In the genomic region with DNA sequence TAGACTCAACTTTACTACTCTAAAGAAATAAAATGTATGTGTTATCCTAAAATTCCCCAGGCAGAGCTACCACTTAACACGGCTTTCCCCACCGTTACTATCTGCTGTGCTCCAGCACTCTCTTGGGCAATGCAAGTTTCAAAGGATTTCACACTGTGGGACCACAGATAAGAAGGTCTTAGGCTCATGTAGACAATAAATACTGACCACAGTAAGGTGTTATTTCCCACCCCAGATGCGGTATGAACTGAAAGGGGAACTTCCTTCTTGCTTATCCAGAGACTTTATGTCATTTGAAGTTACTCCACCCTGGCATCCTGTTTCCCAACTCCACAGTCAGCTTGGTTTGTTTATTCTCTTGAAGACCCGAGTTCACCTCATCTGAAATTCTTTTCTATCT, we compare ENCODE assay signal across 30 mouse cellular contexts.
DNase-seq lines count a peak whose midpoint lies in the region; ATAC-seq and TF ChIP-seq lines count a peak whose summit lies in the region.
"Had no signal": no experiment of that assay in that cellular context is flagged by ENCODE, and none has a peak within 500 bp of the region (broad histone marks: within the 10 kb centered on the region; RNA-seq: fewer than 3 reads in every experiment).

No protein-coding gene starts in this region.

- H3K4me2 ChIP-seq in liver, embryonic 11.5 days, result 0 out of 2 replicates have a peak overlapping the region, but pooled peaks have one; percentile 15
- no peak overlapping the region for H3K4me2 ChIP-seq in liver, embryonic 16.5 days (ENCODE audit: low read depth, low read length)
- no peak overlapping the region for H3K4me2 ChIP-seq in hindbrain, postnatal 0 days (ENCODE audit: low read depth, low read length)
- H3K4me2 ChIP-seq: forebrain, embryonic 13.5 days; heart, embryonic 13.5 days; intestine, embryonic 15.5 days; limb, embryonic 12.5 days; neural tube, embryonic 12.5 days had no signal

- no peak overlapping the region for H3K9ac ChIP-seq in liver, embryonic 11.5 days (ENCODE audit: low read depth, low read length)
- H3K9ac ChIP-seq in liver, embryonic 16.5 days (ENCODE audit: low read depth, low read length), result no peak overlapping the region
- no peak overlapping the region for H3K9ac ChIP-seq in hindbrain, postnatal 0 days (replicated peaks; ENCODE audit: low read length)
- H3K9ac ChIP-seq: forebrain, embryonic 13.5 days; heart, embryonic 13.5 days; intestine, embryonic 15.5 days; limb, embryonic 12.5 days; neural tube, embryonic 12.5 days had no signal

- peak; percentile 90 for ATAC-seq in liver, embryonic 11.5 days (replicated peaks; ENCODE audit: low FRiP score)
- ATAC-seq in liver, embryonic 16.5 days (ENCODE audit: low read depth), result peak; percentile 59
- ATAC-seq in monocyte, adult 5-6 weeks (replicated peaks; ENCODE audit: insufficient number of reproducible peaks, low FRiP score, low TSS enrichment, poor library complexity, severe bottlenecking), result 0 out of 2 replicates have a peak, but pooled peaks have one; percentile 40
- ATAC-seq in hindbrain, postnatal 0 days, result no peak
- ATAC-seq: forebrain, embryonic 13.5 days; hindbrain, embryonic 16.5 days; intestine, embryonic 15.5 days; lung, postnatal 0 days; midbrain, embryonic 16.5 days had no signal

- 29% methylated on average over 4 of the region's 4 CpGs for WGBS in liver, embryonic 11.5 days
- WGBS in liver, embryonic 16.5 days (ENCODE audit: insufficient replicate concordance), result 7% methylated on average over 4 of the region's 4 CpGs
- WGBS in hindbrain, postnatal 0 days, result 79% methylated on average over 4 of the region's 4 CpGs
- WGBS in cerebellum, adult 2 months, result 86% methylated on average over 4 of the region's 4 CpGs

- H3K27me3 ChIP-seq in liver, embryonic 11.5 days (replicated peaks; ENCODE audit: control insufficient read depth, insufficient read depth, low read length), result no peaks in the 10 kb centered on the region
- no peaks in the 10 kb centered on the region for H3K27me3 ChIP-seq in liver, embryonic 16.5 days (ENCODE audit: control insufficient read depth, insufficient read depth, low read depth, low read length)
- H3K27me3 ChIP-seq in hindbrain, postnatal 0 days (ENCODE audit: insufficient read depth, low read length), result no peaks in the 10 kb centered on the region
- H3K27me3 ChIP-seq in cerebellum, adult 2 months (ENCODE audit: control insufficient read depth, insufficient read depth, low read length), result no peaks in the 10 kb centered on the region
- H3K27me3 ChIP-seq: CH12.LX; heart, embryonic 13.5 days; intestine, embryonic 15.5 days; limb, embryonic 12.5 days; neural tube, embryonic 12.5 days had no signal

- no peak overlapping the region for H3K27ac ChIP-seq in liver, embryonic 11.5 days (ENCODE audit: low read depth, low read length)
- H3K27ac ChIP-seq in liver, embryonic 16.5 days (ENCODE audit: low read length), result no peak overlapping the region
- H3K27ac ChIP-seq in hindbrain, postnatal 0 days, result no peak overlapping the region
- H3K27ac ChIP-seq in cerebellum, adult 2 months (ENCODE audit: insufficient read depth, low read length), result no peak overlapping the region
- H3K27ac ChIP-seq: forebrain, embryonic 13.5 days; heart, embryonic 13.5 days; hindbrain, embryonic 10.5 days; intestine, embryonic 15.5 days; kidney, postnatal 0 days; limb, embryonic 12.5 days; midbrain, embryonic 10.5 days; neural tube, embryonic 12.5 days had no signal

- H3K4me1 ChIP-seq in liver, embryonic 11.5 days (replicated peaks; ENCODE audit: control insufficient read depth, insufficient read depth, low read length), result peaks cover 16% of the 10 kb centered on the region
- H3K4me1 ChIP-seq in liver, embryonic 16.5 days (ENCODE audit: control insufficient read depth, low read depth, low read length), result peaks cover 9% of the 10 kb centered on the region; the same call in 1 of the 2 replicates
- no peaks in the 10 kb centered on the region; the same call in 1 of the 2 replicates for H3K4me1 ChIP-seq in hindbrain, postnatal 0 days (ENCODE audit: insufficient read depth, low read length)
- H3K4me1 ChIP-seq in cerebellum, adult 2 months (ENCODE audit: control insufficient read depth, insufficient read depth, low read length), result no peaks in the 10 kb centered on the region
- H3K4me1 ChIP-seq: intestine, embryonic 15.5 days; limb, embryonic 12.5 days; neural tube, embryonic 12.5 days had no signal

- intact Hi-C loops in left cerebral cortex, postnatal 4 days (cut with DNase I), result no loop called here

- H3K36me3 ChIP-seq in liver, embryonic 11.5 days (ENCODE audit: control insufficient read depth, insufficient read depth, low read length), result no peaks in the 10 kb centered on the region
- H3K36me3 ChIP-seq in liver, embryonic 16.5 days (ENCODE audit: control insufficient read depth, insufficient read depth), result no peaks in the 10 kb centered on the region
- no peaks in the 10 kb centered on the region for H3K36me3 ChIP-seq in hindbrain, postnatal 0 days (ENCODE audit: insufficient read depth, low read length)
- H3K36me3 ChIP-seq: heart, embryonic 13.5 days; hindbrain, embryonic 10.5 days; intestine, embryonic 15.5 days; limb, embryonic 12.5 days; midbrain, embryonic 10.5 days; neural tube, embryonic 12.5 days had no signal

- no peak for TF ChIP-seq POLR2A in cerebellum, adult 2 months (IDR thresholded peaks at IDR 0.05; ENCODE audit: borderline replicate concordance, insufficient read depth, low read length)

- peak; percentile 39 for DNase-seq in c-Kit-positive CD71-negative TER-119-negative erythroid progenitor cells, embryonic 14.5 days (ENCODE audit: low read depth)
- no peak for DNase-seq in liver, embryonic 11.5 days (ENCODE audit: low spot score)
- no peak for DNase-seq in left cerebral cortex, postnatal 4 days
- no peak for DNase-seq in hindbrain, postnatal 0 days (ENCODE audit: low spot score)
- DNase-seq in right cerebral cortex, postnatal 14 days, result no peak
- no peak for DNase-seq in cerebellum, adult 2 months
- DNase-seq: adrenal gland, adult 2 months; adrenal gland, postnatal 36 days; cerebellum, adult 8-10 months; cerebellum, postnatal 25 days; heart, postnatal 10 days; kidney, adult 2 months; layer of hippocampus, postnatal 36 days; lung, adult 18-20 months; lung, postnatal 4 days had no signal

- H3K9me3 ChIP-seq in liver, embryonic 11.5 days (ENCODE audit: control insufficient read depth, low read length), result no peaks in the 10 kb centered on the region
- no peaks in the 10 kb centered on the region for H3K9me3 ChIP-seq in liver, embryonic 16.5 days (replicated peaks; ENCODE audit: control insufficient read depth, low read length)
- no peaks in the 10 kb centered on the region for H3K9me3 ChIP-seq in hindbrain, postnatal 0 days (ENCODE audit: low read length)
- H3K9me3 ChIP-seq: forebrain, embryonic 13.5 days; heart, embryonic 13.5 days; hindbrain, embryonic 10.5 days; intestine, embryonic 15.5 days; limb, embryonic 12.5 days; midbrain, embryonic 10.5 days; neural tube, embryonic 12.5 days had no signal

- H3K4me3 ChIP-seq in liver, embryonic 11.5 days (ENCODE audit: low read depth, low read length), result no peak overlapping the region
- no peak overlapping the region for H3K4me3 ChIP-seq in liver, embryonic 16.5 days (ENCODE audit: low read depth, low read length)
- H3K4me3 ChIP-seq in hindbrain, postnatal 0 days (ENCODE audit: low read length), result no peak overlapping the region
- H3K4me3 ChIP-seq in cerebellum, adult 2 months (replicated peaks; ENCODE audit: insufficient read depth, low read depth, low read length), result no peak overlapping the region
- H3K4me3 ChIP-seq: forebrain, embryonic 13.5 days; heart, embryonic 13.5 days; hindbrain, embryonic 10.5 days; intestine, embryonic 15.5 days; limb, embryonic 12.5 days; midbrain, embryonic 10.5 days; myocyte; neural tube, embryonic 12.5 days had no signal

- TF ChIP-seq CTCF in hindbrain, postnatal 0 days (IDR thresholded peaks at IDR 0.05; ENCODE audit: low read depth), result no peak
- TF ChIP-seq CTCF in cerebellum, adult 2 months (IDR thresholded peaks at IDR 0.05; ENCODE audit: borderline replicate concordance, insufficient read depth, low read depth, low read length), result no peak
